Mouse (Mus musculus) hindbrain, embryonic 14.5 days (tissue): Measurements from ENCODE around the gene Pou6f1. TPM values are rescaled to one million over a fixed set of nuclear protein-coding genes. Genes with fewer than 3 reads are reported as not detected.
A peak's percentile ranks its signal among the peaks of the same experiment; 100 is the strongest.
"Not testable (repeated sequence)": the region's sequence is repeated elsewhere in the genome, so short reads cannot be mapped to it uniquely, and the experiment has no call there.

Experiments used
- ATAC-seq: fragments of 200-750 bp; cut with Nextera tagmentation; 2 replicates; pipeline ENCODE4 v1.8.0; 2017; ENCODE audit warnings: moderate number of reproducible peaks, mild to moderate bottlenecking, moderate TSS enrichment, moderate library complexity; ENCODE audit not compliant: low FRiP score
- DNase-seq: peaks from one replicate; pipeline ENCODE4 v3.0.0-alpha.2; 2015; ENCODE audit warnings: low spot score
- H3K27ac ChIP-seq: fragments of 300-500 bp; sonication (generic); 2 replicates; pipeline ENCODE4 v1.5.1; 2014; ENCODE audit warnings: mild to moderate bottlenecking, moderate library complexity
- H3K27me3 ChIP-seq: fragments of 300-500 bp; sonication (generic); 2 replicates; pipeline ENCODE4 v1.6.1; 2014; ENCODE audit warnings: mild to moderate bottlenecking, low read length, mixed read lengths; ENCODE audit not compliant: control insufficient read depth, insufficient read depth
- H3K36me3 ChIP-seq: fragments of 300-500 bp; sonication (generic); replicated peaks from 2 replicates; pipeline ENCODE4 v1.6.1; 2014; ENCODE audit not compliant: control insufficient read depth, insufficient read depth
- H3K4me1 ChIP-seq: fragments of 300-500 bp; sonication (generic); replicated peaks from 2 replicates; pipeline ENCODE4 v1.6.1; 2014; ENCODE audit warnings: antibody characterized with exemption, low read length, mixed read lengths; ENCODE audit not compliant: control insufficient read depth, insufficient read depth
- H3K4me2 ChIP-seq: fragments of 300-500 bp; sonication (generic); replicated peaks from 2 replicates; pipeline ENCODE4 v1.6.1; 2014; ENCODE audit warnings: mild to moderate bottlenecking, moderate library complexity
- H3K4me3 ChIP-seq: fragments of 300-500 bp; sonication (generic); replicated peaks from 2 replicates; pipeline ENCODE4 v1.5.1; 2014; ENCODE audit warnings: mild to moderate bottlenecking, low read length
- H3K9ac ChIP-seq: fragments of 300-500 bp; sonication (generic); 2 replicates; pipeline ENCODE4 v1.6.1; 2014
- H3K9me3 ChIP-seq: fragments of 300-500 bp; sonication (generic); 2 replicates; pipeline ENCODE4 v1.6.1; 2016; ENCODE audit warnings: low read length; ENCODE audit not compliant: control insufficient read depth
- WGBS: fragments of 180-500 bp; shearing (Covaris S2); extraction: QIAGEN DNeasy Blood & Tissue Kit; methylation state at CpG from one replicate; pipeline ENCODE4 v1.1.7; 2014; 5-methylcytosine and 5-hydroxymethylcytosine counted together
- microRNA-seq: library from miRNA; unstranded; fragments of <30 nt; microRNA quantifications from one replicate; pipeline ENCODE4, GENCODE M21; 2016
- polyA plus RNA-seq: library from polyadenylated mRNA; unstranded; fragments of >200 nt; fragmentation: Nextera tagmentation; extraction: Ambion mirVana; gene quantifications from 2 replicates; pipeline ENCODE4 v1.2.1, GENCODE M21; 2014

Pou6f1 gene
- polyA plus RNA-seq, 1 experiment from 2014 or later, result 41.7 TPM

- peaks cover 16% of the 10 kb centered on the region; the same call in 1 of the 2 replicates for H3K36me3 ChIP-seq
- WGBS, result 98% methylated on average over 25 of the region's 28 CpGs
Measured at GRCm38 (mm10) chr15:100542876-100543650, 56.7 kb downstream of the Pou6f1 start.

GRCm38 (mm10) chr15:100541426-100541825 lies 58.4 kb downstream of the Pou6f1 start:
- H3K4me1 ChIP-seq, result no peaks in the 10 kb centered on the region
- no peaks in the 10 kb centered on the region for H3K27me3 ChIP-seq
- H3K9me3 ChIP-seq, result 0 out of 2 replicates have a peak, but pooled peaks cover 6% of the 10 kb centered on the region
- H3K9ac ChIP-seq, result no peak overlapping the region
- ATAC-seq, result no peak
- H3K27ac ChIP-seq, result no peak overlapping the region
- no peak for DNase-seq
- H3K4me2 ChIP-seq, result no peak overlapping the region
- WGBS, result 95% methylated on average over 4 of the region's 4 CpGs
- 0 out of 2 replicates have a peak, but pooled peaks cover 12% of the 10 kb centered on the region for H3K36me3 ChIP-seq
- H3K4me3 ChIP-seq, result no peak overlapping the region

More at GRCm38 (mm10) chr15:100542876-100543650, 56.7 kb downstream of the Pou6f1 start:
- not testable (repeated sequence) for H3K27ac ChIP-seq, H3K27me3 ChIP-seq, H3K4me3 ChIP-seq, H3K4me1 ChIP-seq, ATAC-seq, H3K9me3 ChIP-seq, H3K4me2 ChIP-seq, DNase-seq, H3K9ac ChIP-seq

- not testable (repeated sequence) for H3K4me1 ChIP-seq, DNase-seq, H3K4me2 ChIP-seq, H3K9me3 ChIP-seq, H3K9ac ChIP-seq, H3K27me3 ChIP-seq, H3K4me3 ChIP-seq, H3K27ac ChIP-seq, ATAC-seq
- 87% methylated on average over 1 of the region's 1 CpGs for WGBS
- H3K36me3 ChIP-seq, result peaks cover 14% of the 10 kb centered on the region
Measured at GRCm38 (mm10) chr15:100541001-100541400, 58.8 kb downstream of the Pou6f1 start.

- Histone ChIP-seq H3K36me3 (peaks cover 16% of the 10 kb centered on the region), H3K9me3 (no peaks in the 10 kb centered on the region), H3K4me1 (no peaks in the 10 kb centered on the region), H3K4me2 (no peak overlapping the region), H3K27ac (no peak overlapping the region), H3K9ac (no peak overlapping the region), H3K4me3 (no peak overlapping the region), H3K27me3 (no peaks in the 10 kb centered on the region)
- 94% methylated on average over 9 of the region's 9 CpGs for WGBS
- DNase-seq, result no peak
- no peak for ATAC-seq
Measured at GRCm38 (mm10) chr15:100539411-100539810, 60.4 kb downstream of the Pou6f1 start.

DNA sequence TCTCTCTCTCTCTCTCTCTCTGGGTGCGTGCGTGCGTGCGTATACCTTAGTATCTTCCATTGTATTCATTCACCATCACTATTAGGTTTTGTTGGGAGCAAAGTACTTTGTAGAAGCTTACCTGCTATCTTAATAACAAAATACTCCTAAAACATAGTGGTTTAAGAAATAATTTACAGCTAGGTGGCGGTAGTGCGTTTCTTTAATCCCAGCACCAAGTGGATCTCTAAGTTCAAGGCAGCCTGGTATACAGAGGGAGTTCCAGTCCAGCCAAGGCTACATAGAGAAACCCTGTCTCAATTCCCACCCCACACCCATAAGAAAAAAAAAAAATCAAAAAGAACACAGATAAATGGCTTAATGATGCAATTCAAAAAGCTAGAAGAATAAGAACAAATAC lies 61.9 kb downstream of the Pou6f1 start:
- Histone ChIP-seq H3K9ac (no peak overlapping the region), H3K27ac (no peak overlapping the region), H3K36me3 (peaks cover 16% of the 10 kb centered on the region), H3K4me3 (no peak overlapping the region), H3K4me2 (no peak overlapping the region), H3K4me1 (no peaks in the 10 kb centered on the region), H3K9me3 (no peaks in the 10 kb centered on the region), H3K27me3 (no peaks in the 10 kb centered on the region)
- DNase-seq (peak; percentile 38), ATAC-seq (no peak)
- 89% methylated on average over 6 of the region's 6 CpGs for WGBS

DNA sequence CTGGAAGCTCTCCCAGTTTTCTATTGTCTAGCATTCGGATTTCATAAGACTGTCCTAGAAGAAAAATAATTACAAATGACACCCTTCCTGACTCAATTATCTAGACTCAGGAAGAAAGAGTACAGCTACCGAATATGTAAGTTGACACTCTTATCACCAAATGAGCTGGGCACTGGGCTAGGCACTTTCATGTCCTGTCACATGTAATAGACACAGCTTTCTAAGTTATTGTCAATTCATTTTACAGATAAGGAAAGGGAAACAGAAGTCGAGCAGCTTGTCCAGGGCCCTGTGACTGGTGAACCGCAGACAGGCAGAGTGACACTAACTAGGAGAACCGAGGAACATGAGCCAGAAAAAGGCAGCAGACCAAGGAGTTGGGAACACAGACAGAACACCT lies 71.9 kb downstream of the Pou6f1 start:
- Histone ChIP-seq H3K4me1 (no peaks in the 10 kb centered on the region), H3K4me2 (no peak overlapping the region), H3K36me3 (peaks cover 29% of the 10 kb centered on the region), H3K9ac (no peak overlapping the region), H3K4me3 (no peak overlapping the region), H3K27me3 (no peaks in the 10 kb centered on the region), H3K27ac (no peak overlapping the region), H3K9me3 (no peaks in the 10 kb centered on the region)
- 88% methylated on average over 5 of the region's 5 CpGs for WGBS
- no peak for DNase-seq
- ATAC-seq, result no peak

DNA sequence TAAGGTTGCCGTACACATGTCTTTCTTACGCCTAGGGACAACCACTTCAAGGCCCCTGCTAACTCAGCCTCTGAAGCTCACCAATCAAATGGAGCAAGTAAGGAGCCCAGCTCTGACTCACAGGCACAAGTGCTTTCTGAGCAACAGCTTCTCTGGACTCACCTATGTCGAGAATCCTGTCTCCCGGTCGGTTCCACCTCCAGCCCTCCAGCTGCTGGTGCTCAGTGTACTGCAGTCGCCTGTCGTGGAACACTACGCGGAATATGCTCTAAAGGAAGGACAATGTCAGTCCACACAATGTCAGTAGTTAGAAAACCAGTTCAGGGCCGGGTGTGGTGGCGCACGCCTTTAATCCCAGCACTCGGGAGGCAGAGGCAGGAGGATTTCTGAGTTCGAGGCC lies 74.4 kb downstream of the Pou6f1 start:
- H3K9ac ChIP-seq, result no peak overlapping the region
- H3K36me3 ChIP-seq, result peaks cover 42% of the 10 kb centered on the region
- H3K4me2 ChIP-seq, result no peak overlapping the region

More for the DNA sequence above, 74.4 kb downstream of the Pou6f1 start:
- WGBS, result 95% methylated on average over 14 of the region's 14 CpGs
- H3K4me3 ChIP-seq, result no peak overlapping the region
- no peaks in the 10 kb centered on the region for H3K27me3 ChIP-seq
- no peak overlapping the region for H3K27ac ChIP-seq
- H3K4me1 ChIP-seq, result no peaks in the 10 kb centered on the region
- H3K9me3 ChIP-seq, result no peaks in the 10 kb centered on the region
- no peak for ATAC-seq
- no peak for DNase-seq

Small RNA genes within 50 kb of the gene (microRNA-seq; reads per million reads assigned to microRNA genes)
- gene Mir6961, result not detected

Other genes with a start within 250 kb of the Pou6f1 start
- gene Methig1, start 246.8 kb downstream of the Pou6f1 start, polyA plus RNA-seq, result 0.27 TPM in 1 of 2 replicates, not detected in the other
- not detected in 2 replicates for gene Mettl7a2, start 246.8 kb downstream of the Pou6f1 start, polyA plus RNA-seq
- gene Higd1c, start 235.4 kb downstream of the Pou6f1 start, polyA plus RNA-seq, result not detected in 2 replicates
- 0.13 and 0.15 TPM in 2 replicates for gene Gm5475, start 177.8 kb downstream of the Pou6f1 start, polyA plus RNA-seq
- gene Slc11a2, start 174.9 kb downstream of the Pou6f1 start, polyA plus RNA-seq, result 18.5 and 18.6 TPM in 2 replicates
- 49.8 and 52.1 TPM in 2 replicates for gene Letmd1, start 131.0 kb downstream of the Pou6f1 start, polyA plus RNA-seq
- 43.1 and 46.1 TPM in 2 replicates for gene Csrnp2, start 104.5 kb downstream of the Pou6f1 start, polyA plus RNA-seq
- 28.7 and 33.3 TPM in 2 replicates for gene Tfcp2, start 48.0 kb downstream of the Pou6f1 start, polyA plus RNA-seq
- gene Dazap2, start 15.4 kb upstream of the Pou6f1 start, polyA plus RNA-seq, result 140 and 142 TPM in 2 replicates
- gene Smagp, start 37.0 kb upstream of the Pou6f1 start, polyA plus RNA-seq, result 3.0 and 5.0 TPM in 2 replicates
- gene Bin2, start 69.6 kb upstream of the Pou6f1 start, polyA plus RNA-seq, result 1.1 and 2.2 TPM in 2 replicates
- 1.0 and 1.4 TPM in 2 replicates for gene Cela1, start 87.9 kb upstream of the Pou6f1 start, polyA plus RNA-seq
- gene Galnt6, start 129.4 kb upstream of the Pou6f1 start, polyA plus RNA-seq, result 0.16 TPM in 2 replicates
- 23.6 and 24.0 TPM in 2 replicates for gene Slc4a8, start 161.8 kb upstream of the Pou6f1 start, polyA plus RNA-seq